Mouse (Mus musculus) layer of hippocampus, adult 2 months (tissue): ENCODE results near the gene Exosc10. TPM values are rescaled to one million over a fixed set of nuclear protein-coding genes. Genes with fewer than 3 reads are reported as not detected.

Experiments
- DNase-seq, 2 experiments: peaks; one replicate each; pipeline ENCODE4 v3.0.0; 2022; ENCODE audit warnings: low spot score in 2 of 2
- H3K27ac ChIP-seq: fragments of 200-600 bp; 2 replicates; pipeline ENCODE4 v1.8.1; 2022
- H3K4me3 ChIP-seq: fragments of 200-600 bp; 2 replicates; pipeline ENCODE4 v1.8.1; 2022; ENCODE audit warnings: mild to moderate bottlenecking
- CTCF ChIP-seq: fragments of 200-600 bp; conservative IDR thresholded peaks from 2 replicates; pipeline ENCODE4 v1.8.1; 2022; ENCODE audit warnings: antibody characterized with exemption, mild to moderate bottlenecking, moderate library complexity
- long read RNA-seq, 2 experiments: library from polyadenylated mRNA; stranded (forward); transcript quantifications; one replicate each; pipeline ENCODE4 v2.0.0; 2021; ENCODE audit warnings: borderline mapping rate in 2 of 2
- total RNA-seq, 2 experiments: library from RNA; stranded (reverse); gene quantifications; 2 replicates each; pipeline ENCODE4 v1.2.3; 2021

The Exosc10 gene
- 10 to 100 TPM; 49.0 to 56.8 TPM for total RNA-seq
- long read RNA-seq, experiment 1, transcript Exosc10-201 (25 exons, 2,790 nt): major isoform, 20 of 40 reads
- long read RNA-seq, experiment 1, partial matches to known transcripts: 6 of 40 reads
- long read RNA-seq, experiment 1, other reads (novel, unspliced or antisense): 8 of 40 reads
- long read RNA-seq, experiment 2, transcript Exosc10-201 (25 exons, 2,790 nt): major isoform, 27 of 50 reads
- long read RNA-seq, experiment 2, partial matches to known transcripts: 12 of 50 reads
- long read RNA-seq, experiment 2, other reads (novel, unspliced or antisense): 8 of 50 reads

DNA sequence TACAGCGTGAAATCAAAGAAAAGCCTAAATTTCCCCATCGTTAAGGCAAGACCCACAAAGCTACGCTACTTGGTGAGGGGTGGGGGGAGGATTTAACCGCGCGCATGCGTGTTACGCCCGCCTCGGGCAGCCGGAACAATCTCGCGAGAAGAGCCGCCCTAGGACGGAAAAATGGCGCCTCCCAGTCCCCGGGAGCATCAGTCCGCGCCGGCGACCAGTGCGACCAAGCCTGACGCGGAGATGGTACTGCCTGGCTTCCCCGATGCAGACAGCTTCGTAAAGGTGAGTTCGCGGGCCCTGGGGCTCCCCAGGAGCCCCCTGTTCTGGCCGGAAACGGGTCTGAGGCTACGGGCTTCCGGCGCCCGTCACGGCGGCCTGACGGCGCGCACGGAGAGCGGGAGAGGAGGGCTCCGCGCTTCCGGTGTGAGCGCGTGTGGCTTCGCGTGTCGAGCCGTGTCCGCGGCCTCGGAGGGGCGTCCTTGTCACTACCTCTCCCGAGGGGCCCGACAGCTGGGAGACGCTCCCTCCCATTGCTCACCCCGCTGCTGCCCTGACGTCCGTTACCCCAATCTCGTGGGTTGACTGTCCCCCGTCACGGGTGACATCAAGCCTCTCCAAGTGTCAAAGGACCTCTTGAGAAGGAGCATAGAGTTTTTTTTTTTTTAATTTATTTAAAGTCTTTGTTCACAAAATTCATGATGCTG lies at the start of gene Exosc10:
Gene Exosc10 (plus strand): TSS at position 133 of the 704 bp plus-strand sequence.
- Histone ChIP-seq H3K27ac (peak within 1 kb of the TSS; percentile 100), H3K4me3 (peak within 1 kb of the TSS; percentile 85)
- DNase-seq: peak; percentile 79 to 84
- no peak; the same call in 1 of the 2 replicates for TF ChIP-seq CTCF

DNA sequence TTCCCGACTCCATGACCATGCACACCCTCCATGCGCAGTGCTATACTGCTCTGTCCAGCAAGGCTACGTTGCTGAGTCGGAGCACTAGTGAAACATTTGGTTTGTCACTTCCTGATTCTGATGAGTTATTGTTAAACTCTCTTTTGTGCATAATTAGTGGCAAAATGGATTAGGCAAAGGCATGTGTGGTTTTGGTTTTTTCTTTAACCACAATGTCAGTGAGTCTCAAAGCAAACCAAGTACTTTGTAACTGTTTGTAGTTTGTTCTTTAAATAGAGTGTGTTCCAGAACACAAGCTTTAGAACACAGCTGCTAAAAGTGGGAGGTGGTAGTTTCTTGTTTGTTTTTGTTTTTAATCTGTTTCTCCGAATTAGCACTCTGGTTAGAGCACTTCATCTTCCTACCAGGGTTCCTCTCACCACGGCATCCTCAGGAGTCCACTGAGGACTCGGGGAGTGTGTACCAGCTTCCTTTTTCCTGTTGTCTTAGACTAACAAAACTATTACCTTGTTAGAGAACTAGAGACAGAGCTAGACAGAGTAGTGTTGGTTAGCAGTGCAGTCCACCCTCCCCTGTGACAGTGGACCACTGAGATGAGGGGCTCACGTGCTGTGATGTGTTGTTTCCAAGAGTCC lies 48.7 kb upstream of the Exosc10 start:
- DNase-seq: peak in 1 of 2 experiments; percentile 33
- H3K4me3 ChIP-seq: no peak overlapping the region
- no peak for TF ChIP-seq CTCF

DNA sequence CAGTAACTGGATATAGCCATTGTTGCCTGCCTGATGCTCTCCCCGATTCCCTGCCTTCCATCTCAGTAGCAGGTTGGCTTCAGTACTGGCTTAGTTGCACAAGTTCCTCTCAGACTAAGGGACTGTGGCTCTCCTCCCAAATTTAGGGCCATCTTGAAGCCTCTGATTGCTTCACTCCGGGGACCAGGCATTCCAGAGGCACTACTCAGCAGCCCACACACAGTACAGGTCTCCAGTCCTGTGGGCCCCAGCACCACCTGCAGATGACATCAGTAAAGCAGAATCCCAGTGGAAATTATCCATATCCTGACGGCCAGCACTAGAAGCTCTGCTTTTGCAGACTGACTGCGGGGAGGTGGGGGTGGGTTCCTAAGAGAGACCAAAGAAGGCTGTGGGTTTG lies 47.5 kb upstream of the Exosc10 start:
- Histone ChIP-seq H3K4me3 (no peak overlapping the region), H3K27ac (no peak overlapping the region; the same call in 1 of the 2 replicates)
- TF ChIP-seq CTCF: no peak
- no peak for DNase-seq

More for the DNA sequence above, 48.7 kb upstream of the Exosc10 start:
- H3K27ac ChIP-seq: peak overlapping the region; percentile 56; the same call in 1 of the 2 replicates

DNA sequence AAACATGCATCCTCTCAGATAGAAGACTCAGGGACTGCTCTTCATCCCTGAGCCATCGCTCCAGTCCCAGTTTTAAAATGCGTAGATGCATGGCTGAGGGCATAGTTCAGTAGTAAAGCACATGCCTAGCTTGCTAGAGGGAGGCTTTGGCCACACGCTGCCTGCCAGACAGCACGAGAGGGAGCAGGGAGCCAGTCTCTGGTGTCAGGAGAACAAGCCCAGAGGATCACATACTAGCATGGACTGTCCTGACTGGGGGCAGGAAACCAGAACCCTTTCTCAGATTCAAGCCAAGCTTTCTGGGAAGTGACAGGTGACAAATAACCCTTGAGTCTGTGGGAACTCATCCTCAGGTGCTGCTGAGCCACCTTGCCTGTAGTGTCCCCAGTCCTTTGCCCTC lies 46.9 kb upstream of the Exosc10 start:
- no peak for TF ChIP-seq CTCF
- no peak overlapping the region for H3K4me3 ChIP-seq
- no peak for DNase-seq

DNA sequence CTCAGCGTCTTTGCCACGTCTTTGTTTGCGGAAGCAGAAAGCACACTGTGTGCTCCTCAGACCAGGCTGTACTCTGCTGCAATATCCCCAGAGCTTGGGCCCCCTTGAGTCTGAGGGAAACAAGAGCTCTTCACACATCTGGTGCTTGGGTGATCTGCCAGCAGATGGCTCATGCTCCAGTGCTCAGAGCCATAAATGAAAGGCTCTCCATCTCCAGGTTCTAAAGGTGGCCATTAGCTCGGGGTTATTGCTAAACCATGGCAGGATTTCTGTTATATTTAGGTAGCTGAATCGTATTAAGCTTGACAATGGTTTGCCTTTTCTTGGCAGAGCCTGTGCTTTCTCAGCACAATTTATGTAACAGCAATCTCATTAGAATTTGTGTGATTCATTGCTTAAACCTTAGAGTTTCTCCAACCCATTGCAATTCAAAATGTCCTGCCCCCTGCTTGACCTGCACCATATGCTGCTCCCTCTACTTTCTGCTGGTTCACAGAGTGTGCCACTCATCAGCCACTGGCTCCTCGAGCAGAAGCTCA lies 45.1 kb upstream of the Exosc10 start:
- no peak for TF ChIP-seq CTCF
- H3K4me3 ChIP-seq: no peak overlapping the region
- peak overlapping the region; percentile 71 for H3K27ac ChIP-seq
- no peak for DNase-seq

More for the DNA sequence above, 46.9 kb upstream of the Exosc10 start:
- no peak overlapping the region for H3K27ac ChIP-seq

DNA sequence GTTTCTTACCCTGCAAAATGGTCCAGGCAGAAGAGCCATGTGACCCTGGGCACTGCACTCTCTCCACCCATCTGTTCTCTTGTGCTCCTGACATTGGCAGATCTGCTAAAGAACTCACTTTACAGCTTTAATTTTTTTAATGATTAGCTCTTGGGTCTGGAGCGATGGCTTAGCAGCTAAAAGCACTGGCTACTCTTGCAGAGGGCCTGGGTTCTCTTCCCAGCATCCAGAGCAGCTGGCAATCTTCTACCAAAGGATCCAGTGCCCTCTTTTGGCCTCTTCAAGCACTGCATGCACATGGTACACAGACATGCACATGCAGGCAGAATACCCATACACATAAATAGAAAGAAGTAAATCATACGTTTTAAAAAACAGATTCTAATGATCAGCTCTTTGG lies 42.9 kb upstream of the Exosc10 start:
- DNase-seq: no peak
- peak; percentile 69 for TF ChIP-seq CTCF
- no peak overlapping the region for H3K4me3 ChIP-seq
- no peak overlapping the region for H3K27ac ChIP-seq

DNA sequence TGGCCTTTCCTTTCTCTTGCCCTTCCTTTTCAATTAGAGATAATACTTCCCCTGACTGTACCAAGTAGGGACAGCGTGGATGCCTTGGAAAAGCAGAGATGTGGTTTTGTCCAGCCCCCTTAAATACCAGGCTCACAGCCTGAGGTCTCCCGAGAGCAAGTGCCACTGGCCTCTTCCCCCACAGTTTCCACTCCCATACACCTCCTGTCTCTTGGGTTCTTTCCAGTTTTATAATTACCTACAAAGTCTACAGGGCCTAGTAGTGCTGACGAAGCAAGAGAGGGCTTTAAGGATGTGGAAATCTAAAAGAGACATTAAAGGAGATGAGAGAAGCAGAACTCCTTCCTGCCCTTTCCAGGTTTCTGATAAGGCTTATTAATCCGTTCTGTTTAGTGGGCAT lies 40.4 kb upstream of the Exosc10 start:
- no peak for TF ChIP-seq CTCF
- Histone ChIP-seq H3K4me3 (no peak overlapping the region), H3K27ac (no peak overlapping the region)
- DNase-seq: no peak

DNA sequence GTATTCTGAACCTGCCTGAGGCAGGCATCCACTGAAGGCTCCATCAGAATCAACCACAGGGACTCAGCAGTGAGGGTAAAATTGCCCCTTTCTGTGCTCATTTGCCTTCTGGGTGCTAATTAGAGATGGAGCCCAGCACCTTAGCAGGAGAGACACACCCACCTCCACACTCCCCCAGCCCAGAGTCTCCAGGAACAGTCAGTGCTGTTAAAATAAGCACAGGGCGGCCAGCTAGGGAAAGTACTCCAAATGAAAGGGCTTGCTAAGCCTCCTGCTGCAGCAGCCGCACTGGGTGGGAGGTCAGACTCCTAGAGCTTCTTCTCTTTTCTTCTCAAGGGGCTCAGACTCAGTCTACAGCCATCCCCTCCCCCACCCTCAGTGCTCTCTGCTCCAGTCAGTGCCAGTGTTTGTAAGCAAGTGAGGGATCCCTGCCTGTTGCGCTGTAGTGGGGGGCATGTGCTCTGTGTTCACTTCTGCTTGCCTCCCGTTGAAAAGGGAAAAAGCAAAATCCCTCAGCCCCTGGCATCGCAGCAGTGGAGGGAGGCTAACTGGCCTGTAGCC lies 39.9 kb upstream of the Exosc10 start:
- TF ChIP-seq CTCF: no peak
- Histone ChIP-seq H3K4me3 (no peak overlapping the region), H3K27ac (no peak overlapping the region; the same call in 1 of the 2 replicates)
- DNase-seq: no peak

DNA sequence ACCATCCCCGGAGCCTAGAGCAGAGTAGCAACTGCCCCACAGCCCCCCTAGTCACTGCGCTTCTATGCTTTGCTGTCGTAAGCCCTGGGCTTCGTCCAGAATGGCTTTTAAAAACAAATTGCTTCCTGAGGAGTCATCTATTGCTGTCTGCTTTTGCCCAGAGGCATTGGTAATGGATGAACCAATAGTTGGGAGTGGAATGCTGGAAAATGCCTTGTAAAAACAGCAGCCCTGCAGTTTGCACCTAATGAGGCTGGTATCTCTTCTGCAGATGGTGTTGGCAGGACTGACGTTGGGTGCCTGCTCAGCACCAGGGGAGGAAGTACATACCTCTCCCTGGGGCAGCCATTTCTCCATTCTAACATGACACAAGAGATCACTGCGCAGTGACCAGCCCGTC lies 34.7 kb upstream of the Exosc10 start:
- no peak for DNase-seq
- Histone ChIP-seq H3K4me3 (no peak overlapping the region), H3K27ac (no peak overlapping the region)
- no peak for TF ChIP-seq CTCF

DNA sequence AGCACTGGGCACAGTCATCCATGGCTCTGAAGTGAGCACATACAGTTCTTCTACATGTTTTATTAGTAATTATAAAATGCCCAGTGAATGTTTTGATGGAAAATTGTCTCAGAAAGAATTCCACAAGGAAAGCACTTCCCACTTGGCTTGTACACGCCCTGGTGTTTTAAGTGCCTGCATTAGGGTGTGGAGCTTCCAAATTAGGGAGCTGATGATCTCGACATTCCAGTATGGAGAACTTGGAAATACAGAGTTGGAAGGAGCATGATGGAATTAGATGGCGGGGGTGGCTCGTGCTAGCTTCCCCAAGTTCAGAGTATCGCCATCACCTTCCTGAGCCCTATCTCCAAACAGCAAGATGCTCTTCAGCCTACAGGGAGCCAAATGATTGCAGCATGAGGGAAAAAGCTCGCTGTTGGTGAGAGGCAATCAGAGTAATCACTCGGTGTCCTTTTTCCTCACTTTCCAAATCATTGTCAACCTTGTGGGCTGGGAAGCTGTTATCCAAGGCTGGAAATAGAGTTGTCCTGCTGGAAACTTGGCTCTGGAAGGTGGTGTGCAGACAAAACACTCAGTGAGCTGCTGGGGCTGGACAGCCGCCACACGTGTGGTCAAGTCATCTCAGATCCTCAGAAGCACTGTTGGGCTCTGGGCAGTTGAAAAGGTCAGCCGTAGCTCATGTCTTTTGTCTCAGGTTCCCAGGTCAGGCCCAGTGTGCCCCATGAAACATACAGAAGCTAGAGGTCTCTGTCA lies 30.9 kb upstream of the Exosc10 start:
- no peak for DNase-seq
- H3K4me3 ChIP-seq: no peak overlapping the region
- no peak for TF ChIP-seq CTCF
- no peak overlapping the region for H3K27ac ChIP-seq

DNA sequence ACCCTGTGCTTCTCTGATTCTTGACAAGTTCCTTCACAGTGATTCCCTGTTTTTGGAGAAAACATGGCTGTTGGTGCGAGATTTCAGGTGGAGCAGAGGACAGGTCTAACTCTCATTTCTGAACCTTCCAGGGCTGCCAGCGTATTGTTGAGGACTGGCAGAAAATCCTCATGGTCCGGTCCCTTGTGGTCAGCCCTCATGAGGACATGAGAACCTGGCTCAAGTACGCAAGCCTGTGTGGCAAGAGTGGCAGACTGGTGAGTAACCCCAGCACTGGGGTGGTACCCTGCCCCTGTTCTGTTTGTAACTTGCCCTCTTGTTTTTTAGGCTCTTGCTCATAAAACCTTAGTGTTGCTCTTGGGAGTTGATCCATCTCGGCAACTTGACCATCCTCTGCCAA lies 27.9 kb upstream of the Exosc10 start:
- no peak for TF ChIP-seq CTCF
- DNase-seq: no peak
- H3K4me3 ChIP-seq: no peak overlapping the region
- H3K27ac ChIP-seq: no peak overlapping the region

DNA sequence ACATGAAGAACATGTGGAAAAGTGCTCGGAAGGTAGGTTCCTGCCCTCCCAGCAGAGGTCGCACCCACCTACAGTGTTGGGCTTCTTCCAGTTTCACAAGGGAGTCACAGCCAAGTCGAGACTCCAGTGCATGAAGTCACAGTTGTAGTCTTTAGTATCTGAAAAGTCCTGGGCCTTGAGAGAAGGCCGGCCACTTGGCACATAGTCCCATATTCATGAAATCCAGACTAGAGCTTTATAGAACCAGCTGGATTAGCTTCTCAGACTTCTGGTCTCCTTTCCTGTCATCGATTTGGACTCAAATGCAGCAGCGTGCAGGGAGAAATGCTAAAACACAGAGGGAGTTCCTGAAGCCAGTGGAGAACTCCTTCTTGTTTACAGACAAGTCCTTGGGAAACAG lies 27.5 kb upstream of the Exosc10 start:
- Histone ChIP-seq H3K4me3 (no peak overlapping the region), H3K27ac (no peak overlapping the region)
- no peak for DNase-seq
- no peak for TF ChIP-seq CTCF

DNA sequence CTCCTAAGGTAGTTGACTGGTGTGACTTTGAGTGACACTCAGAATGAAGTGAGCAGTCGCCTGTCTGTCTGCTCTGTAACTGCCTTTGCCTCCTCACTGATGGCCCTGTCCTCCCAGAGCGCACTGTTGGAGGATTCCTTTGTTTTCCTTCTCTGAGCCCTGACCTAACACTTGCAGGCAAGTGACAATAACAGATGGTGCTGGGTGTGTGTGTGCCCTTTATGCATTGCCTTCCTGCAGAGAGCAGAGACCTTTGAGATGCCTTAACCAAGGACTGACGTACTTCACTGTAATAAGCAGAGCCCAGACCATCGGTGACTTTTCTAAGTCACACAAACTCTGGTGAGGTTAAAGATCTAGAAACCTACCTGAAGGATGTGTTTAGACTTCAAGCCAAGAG lies 26.9 kb upstream of the Exosc10 start:
- no peak overlapping the region for H3K4me3 ChIP-seq
- H3K27ac ChIP-seq: no peak overlapping the region
- no peak for TF ChIP-seq CTCF
- DNase-seq: no peak
